Mouse (Mus musculus) frontal cortex, postnatal 25 days (tissue): Measurements from ENCODE around the gene Olfr357.

Experiments
- DNase-seq, 2 experiments: peaks; one replicate each; pipeline ENCODE4 v3.0.0; 2022; ENCODE audit warnings: low spot score in 2 of 2

Olfr357 gene

GRCm38 (mm10) chr2:36993527-36993926 is at the start of gene Olfr357:
TSS of gene Olfr357 (plus strand) at chr2:36993827.
- DNase-seq: no peak

GRCm38 (mm10) chr2:36997030-36997429 is 3.4 kb downstream of the Olfr357 start:
- DNase-seq: no peak

- DNase-seq: no peak
Observed at GRCm38 (mm10) chr2:37009235-37009634, 15.6 kb downstream of the Olfr357 start, which contains the start of gene Olfr358. TSS of gene Olfr358 (minus strand) at chr2:37009335.
